Mouse (Mus musculus) limb, embryonic 10.5 days (tissue): ENCODE measurements at regions not wholly inside any gene's neighbourhood (a gene's known extent, or its start where the extent isn't known, plus 50 kb on each side); places are given as distances from the start of the nearest gene placed in this dataset.

Experiments used
- DNase-seq: peaks from one replicate; pipeline ENCODE4 v3.0.0-alpha.2; 2017; ENCODE audit warnings: low spot score
- H3K27ac ChIP-seq: fragments of 300-500 bp; sonication (generic); 2 replicates; pipeline ENCODE4 v1.5.1; 2016; ENCODE audit warnings: mild to moderate bottlenecking
- H3K27me3 ChIP-seq: fragments of 300-500 bp; sonication (generic); 2 replicates; pipeline ENCODE4 v1.6.1; 2016; ENCODE audit warnings: low read depth, mild to moderate bottlenecking; ENCODE audit not compliant: poor library complexity, severe bottlenecking
- H3K36me3 ChIP-seq: fragments of 300-500 bp; sonication (generic); 2 replicates; pipeline ENCODE4 v1.6.1; 2016; ENCODE audit warnings: mild to moderate bottlenecking, moderate library complexity
- H3K4me1 ChIP-seq: fragments of 300-500 bp; sonication (generic); 2 replicates; pipeline ENCODE4 v1.6.1; 2016
- H3K4me3 ChIP-seq: fragments of 300-500 bp; sonication (generic); 2 replicates; pipeline ENCODE4 v1.5.1; 2016; ENCODE audit warnings: mild to moderate bottlenecking, moderate library complexity
- H3K9me3 ChIP-seq: fragments of 300-500 bp; sonication (generic); replicated peaks from 2 replicates; pipeline ENCODE4 v1.6.1; 2016; ENCODE audit warnings: mild to moderate bottlenecking
- WGBS: fragments of 180-500 bp; shearing (Covaris S2); methylation state at CpG from one replicate; pipeline ENCODE4 v1.1.7; 2016; 5-methylcytosine and 5-hydroxymethylcytosine counted together

DNA sequence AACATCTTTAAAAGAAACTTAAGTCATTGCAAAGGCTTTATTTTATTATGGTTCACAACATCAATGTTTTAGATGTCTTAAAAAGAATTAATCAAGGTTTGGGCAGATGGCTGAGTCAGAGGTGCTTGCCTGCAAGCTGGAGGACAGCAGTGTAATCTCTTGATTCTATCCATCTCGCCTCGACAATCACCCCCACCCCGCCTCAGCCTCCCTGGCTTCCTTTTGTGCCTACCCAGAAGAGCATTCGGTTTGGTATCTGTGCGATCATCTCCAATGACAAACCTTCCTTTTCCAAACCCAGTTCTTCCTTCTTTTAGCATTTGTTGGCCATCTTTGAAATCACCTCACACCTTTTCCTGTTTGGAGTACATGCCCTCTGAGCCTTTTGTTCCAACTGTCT is 246.2 kb upstream of the Far2 start:
- no peaks in the 10 kb centered on the region for H3K36me3 ChIP-seq
- no peaks in the 10 kb centered on the region for H3K27me3 ChIP-seq
- no peak overlapping the region for H3K4me3 ChIP-seq
- no peak overlapping the region for H3K27ac ChIP-seq
- H3K9me3 ChIP-seq: no peaks in the 10 kb centered on the region
- 95% methylated on average over 5 of the region's 5 CpGs for WGBS
- H3K4me1 ChIP-seq: no peaks in the 10 kb centered on the region
- DNase-seq: no peak

GRCm38 (mm10) chr6:147803893-147804292 is 243.2 kb upstream of the Far2 start:
- H3K9me3 ChIP-seq: no peaks in the 10 kb centered on the region
- WGBS: 89% methylated on average over 2 of the region's 2 CpGs
- no peak for DNase-seq

DNA sequence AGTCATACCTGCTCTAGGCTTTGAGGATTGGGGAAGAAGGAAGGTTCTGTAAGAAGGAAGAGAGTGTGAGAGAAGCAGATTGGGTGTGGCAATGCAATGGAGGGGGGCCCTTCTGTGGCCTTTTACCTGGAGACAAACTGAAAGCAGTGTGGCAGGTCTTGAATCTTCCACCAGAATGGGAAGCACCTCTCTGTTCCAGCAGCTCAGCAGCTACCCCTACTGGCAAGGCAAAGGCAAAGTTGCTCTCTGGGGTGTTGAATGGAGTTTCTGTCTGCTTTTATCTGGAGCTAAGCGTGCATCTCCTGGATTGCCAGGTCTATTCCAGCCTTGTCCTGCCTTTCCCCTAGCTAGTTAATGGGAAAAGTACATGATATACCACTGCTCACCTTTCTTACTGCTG is 236.3 kb upstream of the Far2 start:
- peak; percentile 59 for DNase-seq
- Histone ChIP-seq H3K27me3 (no peaks in the 10 kb centered on the region), H3K27ac (no peak overlapping the region), H3K36me3 (no peaks in the 10 kb centered on the region), H3K9me3 (no peaks in the 10 kb centered on the region), H3K4me1 (no peaks in the 10 kb centered on the region), H3K4me3 (no peak overlapping the region)
- WGBS: 39% methylated on average over 1 of the region's 1 CpGs

More at GRCm38 (mm10) chr6:147803893-147804292, 243.2 kb upstream of the Far2 start:
- H3K4me3 ChIP-seq: no peak overlapping the region
- no peaks in the 10 kb centered on the region for H3K4me1 ChIP-seq
- no peak overlapping the region for H3K27ac ChIP-seq
- no peaks in the 10 kb centered on the region for H3K36me3 ChIP-seq
- no peaks in the 10 kb centered on the region for H3K27me3 ChIP-seq

DNA sequence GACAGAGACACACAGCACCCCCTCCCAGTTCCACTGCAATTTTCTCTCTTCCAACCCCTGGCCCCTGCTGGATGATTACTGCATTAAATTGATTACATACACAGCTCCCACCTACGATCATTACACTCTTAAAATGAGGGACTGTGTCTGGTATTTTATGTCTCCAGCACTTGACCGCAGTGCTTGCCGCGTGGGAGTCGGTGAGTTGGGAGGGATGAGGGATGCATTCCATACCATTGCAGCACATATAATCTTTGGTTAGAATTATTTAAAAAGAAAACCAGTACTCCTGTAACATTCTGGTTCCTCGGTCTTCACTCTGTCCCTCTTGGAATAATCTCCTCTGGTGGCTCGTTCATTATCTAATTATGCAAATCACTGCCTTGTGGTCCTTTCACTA is 230.2 kb upstream of the Far2 start:
- H3K27me3 ChIP-seq: no peaks in the 10 kb centered on the region
- H3K4me3 ChIP-seq: no peak overlapping the region
- WGBS: 79% methylated on average over 7 of the region's 7 CpGs

DNA sequence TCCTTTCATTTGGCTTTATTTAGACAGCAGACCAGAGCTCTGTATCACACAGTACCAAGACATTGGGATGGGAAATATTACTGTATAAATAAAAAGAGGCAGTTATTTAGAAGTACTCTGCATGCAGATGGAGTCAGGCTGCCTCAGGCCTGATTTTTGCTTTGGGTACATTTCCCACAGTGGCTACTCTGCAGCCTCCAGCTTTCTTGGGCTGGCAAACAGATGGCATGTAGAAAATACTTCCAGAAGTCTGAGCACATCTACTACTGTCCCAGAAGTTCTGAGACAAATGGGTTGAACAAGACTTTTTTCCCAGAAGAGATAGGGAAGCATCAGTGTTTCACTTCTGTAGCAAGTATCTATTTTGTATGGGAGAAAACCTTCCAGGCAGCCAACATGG is 229.8 kb upstream of the Far2 start:
- Histone ChIP-seq H3K27ac (no peak overlapping the region), H3K4me1 (peaks cover 4% of the 10 kb centered on the region; the same call in 1 of the 2 replicates), H3K9me3 (no peaks in the 10 kb centered on the region), H3K36me3 (no peaks in the 10 kb centered on the region), H3K27me3 (no peaks in the 10 kb centered on the region), H3K4me3 (no peak overlapping the region)
- no peak for DNase-seq

More for the DNA sequence above, 230.2 kb upstream of the Far2 start:
- H3K36me3 ChIP-seq: no peaks in the 10 kb centered on the region
- no peaks in the 10 kb centered on the region for H3K4me1 ChIP-seq
- no peak for DNase-seq
- no peaks in the 10 kb centered on the region for H3K9me3 ChIP-seq
- no peak overlapping the region for H3K27ac ChIP-seq

GRCm38 (mm10) chr6:147822215-147822614 is 224.8 kb upstream of the Far2 start:
- no peak overlapping the region for H3K4me3 ChIP-seq
- H3K9me3 ChIP-seq: no peaks in the 10 kb centered on the region
- H3K4me1 ChIP-seq: peaks cover 5% of the 10 kb centered on the region; the same call in 1 of the 2 replicates
- no peak for DNase-seq
- H3K36me3 ChIP-seq: no peaks in the 10 kb centered on the region
- no peaks in the 10 kb centered on the region for H3K27me3 ChIP-seq
- H3K27ac ChIP-seq: no peak overlapping the region
- WGBS: 14% methylated on average over 4 of the region's 4 CpGs

- DNase-seq: no peak
- 77% methylated on average over 3 of the region's 3 CpGs for WGBS
Observed at GRCm38 (mm10) chr6:147832521-147832920, 214.5 kb upstream of the Far2 start.

DNA sequence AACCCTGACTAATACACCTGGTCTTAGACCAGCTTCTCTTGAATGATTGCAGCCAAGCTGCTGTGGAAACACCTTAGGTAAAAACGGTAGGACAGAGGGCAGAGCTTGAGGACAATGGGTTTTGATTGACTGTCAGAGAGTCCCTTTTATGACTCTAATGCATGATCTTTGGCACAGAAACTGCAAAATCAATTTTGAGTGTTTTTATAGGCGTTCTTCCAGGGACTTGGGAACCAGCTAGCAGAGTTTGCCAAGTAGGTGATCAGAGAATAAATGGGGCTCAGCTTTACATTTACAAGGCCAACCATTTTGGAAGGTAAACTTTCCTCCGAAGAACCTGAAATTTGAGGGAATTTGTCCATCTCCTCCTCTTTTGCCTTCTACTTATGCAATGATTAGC is 213.6 kb upstream of the Far2 start:
- Histone ChIP-seq H3K4me1 (no peaks in the 10 kb centered on the region), H3K27me3 (no peaks in the 10 kb centered on the region), H3K36me3 (no peaks in the 10 kb centered on the region), H3K27ac (no peak overlapping the region), H3K4me3 (no peak overlapping the region), H3K9me3 (no peaks in the 10 kb centered on the region)
- WGBS: 84% methylated on average over 3 of the region's 3 CpGs
- DNase-seq: no peak

More at GRCm38 (mm10) chr6:147832521-147832920, 214.5 kb upstream of the Far2 start:
- no peaks in the 10 kb centered on the region for H3K4me1 ChIP-seq
- H3K27me3 ChIP-seq: no peaks in the 10 kb centered on the region
- no peaks in the 10 kb centered on the region for H3K9me3 ChIP-seq
- H3K36me3 ChIP-seq: no peaks in the 10 kb centered on the region
- no peak overlapping the region for H3K27ac ChIP-seq
- no peak overlapping the region for H3K4me3 ChIP-seq

DNA sequence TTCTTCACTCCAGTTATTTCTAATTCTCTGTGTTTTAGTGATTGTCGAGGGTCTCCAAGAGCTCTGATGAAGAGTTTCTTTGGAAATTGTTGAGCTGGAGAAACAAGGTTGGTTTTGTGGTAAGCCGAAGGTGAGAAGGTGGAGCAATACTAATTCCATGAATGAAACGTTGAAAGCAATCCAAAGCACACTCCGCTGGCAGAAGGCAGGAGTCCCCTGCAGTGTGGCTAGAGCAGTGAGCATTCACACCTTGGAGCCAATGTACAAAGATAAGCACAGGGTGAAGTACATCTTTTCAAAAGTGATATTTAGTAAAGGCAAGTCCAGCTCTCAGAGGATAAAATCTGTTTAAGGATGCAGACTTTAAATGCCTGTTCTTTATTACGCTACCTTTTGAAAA is 208.2 kb upstream of the Far2 start:
- DNase-seq: no peak
- 89% methylated on average over 5 of the region's 5 CpGs for WGBS
- H3K27me3 ChIP-seq: no peaks in the 10 kb centered on the region
- no peak overlapping the region for H3K4me3 ChIP-seq
- no peaks in the 10 kb centered on the region for H3K9me3 ChIP-seq
- H3K36me3 ChIP-seq: no peaks in the 10 kb centered on the region
- H3K27ac ChIP-seq: no peak overlapping the region
- H3K4me1 ChIP-seq: no peaks in the 10 kb centered on the region

GRCm38 (mm10) chr6:147849988-147850387 is 197.1 kb upstream of the Far2 start:
- no peak overlapping the region for H3K4me3 ChIP-seq
- 97% methylated on average over 2 of the region's 2 CpGs for WGBS
- no peaks in the 10 kb centered on the region for H3K4me1 ChIP-seq
- DNase-seq: no peak
- H3K9me3 ChIP-seq: no peaks in the 10 kb centered on the region
- no peaks in the 10 kb centered on the region for H3K27me3 ChIP-seq
- no peak overlapping the region for H3K27ac ChIP-seq
- no peaks in the 10 kb centered on the region for H3K36me3 ChIP-seq

DNA sequence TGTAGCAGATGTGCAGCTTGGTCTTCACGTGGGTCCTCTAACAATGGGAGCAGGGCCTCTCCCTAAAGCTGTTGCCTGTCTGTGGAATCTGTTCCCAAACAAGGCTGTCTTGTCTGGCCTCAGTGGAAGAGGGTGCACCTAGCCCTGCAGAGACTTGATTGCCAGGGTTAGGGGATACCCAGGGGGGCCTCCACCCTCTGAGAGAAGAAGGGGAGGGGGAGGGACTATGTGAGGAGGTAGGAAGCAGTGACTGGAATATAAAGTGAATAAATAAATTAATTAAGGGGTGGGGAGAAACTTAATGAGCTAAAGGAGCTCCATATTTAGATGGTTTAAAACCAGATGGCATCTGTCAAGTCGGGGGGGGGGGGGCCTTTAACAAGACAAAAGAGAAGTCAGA is 185.9 kb upstream of the Far2 start:
- 65% methylated on average over 2 of the region's 2 CpGs for WGBS
- Histone ChIP-seq H3K9me3 (no peaks in the 10 kb centered on the region), H3K36me3 (no peaks in the 10 kb centered on the region), H3K4me1 (no peaks in the 10 kb centered on the region), H3K4me3 (no peak overlapping the region), H3K27ac (no peak overlapping the region), H3K27me3 (no peaks in the 10 kb centered on the region)
- no peak for DNase-seq

GRCm38 (mm10) chr6:147871033-147871432 is 176.0 kb upstream of the Far2 start:
- Histone ChIP-seq H3K27me3 (no peaks in the 10 kb centered on the region), H3K36me3 (no peaks in the 10 kb centered on the region), H3K9me3 (no peaks in the 10 kb centered on the region), H3K4me1 (no peaks in the 10 kb centered on the region), H3K27ac (no peak overlapping the region), H3K4me3 (no peak overlapping the region)
- DNase-seq: no peak
- 85% methylated on average over 3 of the region's 3 CpGs for WGBS

DNA sequence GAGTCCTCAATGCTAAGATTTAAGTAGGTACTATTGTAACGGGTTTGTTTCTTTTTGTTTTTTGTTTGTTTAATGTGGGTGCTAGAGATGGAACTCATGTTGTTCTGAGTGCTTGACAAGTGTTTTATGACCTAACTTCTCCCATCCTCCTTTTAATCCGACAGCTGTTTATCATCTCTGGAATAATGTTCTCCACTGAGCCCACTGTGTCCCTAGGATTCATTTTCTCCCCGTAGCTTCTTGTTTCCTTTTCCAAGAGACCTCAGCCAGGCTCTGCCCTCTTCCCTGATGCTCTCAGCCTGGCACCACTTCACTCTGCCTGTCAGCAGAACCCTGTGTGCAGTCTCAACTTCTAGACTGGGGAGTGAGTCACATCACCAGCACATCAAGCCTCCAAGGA is 173.9 kb upstream of the Far2 start:
- no peak overlapping the region for H3K4me3 ChIP-seq
- H3K27ac ChIP-seq: no peak overlapping the region
- H3K36me3 ChIP-seq: no peaks in the 10 kb centered on the region
- WGBS: 82% methylated on average over 3 of the region's 3 CpGs
- H3K9me3 ChIP-seq: no peaks in the 10 kb centered on the region
- no peaks in the 10 kb centered on the region for H3K27me3 ChIP-seq
- no peak for DNase-seq
- H3K4me1 ChIP-seq: no peaks in the 10 kb centered on the region

DNA sequence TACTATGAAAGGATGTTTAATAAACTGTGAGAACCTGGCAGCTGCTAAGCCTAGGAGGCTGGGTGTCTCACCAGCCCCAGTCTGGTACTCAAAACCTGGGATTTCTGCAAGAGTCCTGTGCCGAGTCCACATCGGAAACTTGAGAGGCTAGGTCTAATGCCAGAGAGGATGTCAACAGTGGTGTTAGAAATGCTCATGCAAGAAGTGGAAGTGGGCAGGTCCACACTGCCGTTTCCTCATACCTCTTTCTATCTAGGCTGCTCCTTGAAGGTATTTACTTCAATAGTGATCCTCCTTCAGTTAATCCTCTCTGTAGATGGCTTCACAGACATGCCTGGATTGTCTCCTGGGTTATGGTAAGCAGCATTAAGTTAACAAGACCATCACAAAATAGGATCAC is 168.6 kb upstream of the Far2 start:
- Histone ChIP-seq H3K4me1 (no peaks in the 10 kb centered on the region), H3K27me3 (no peaks in the 10 kb centered on the region), H3K4me3 (no peak overlapping the region), H3K27ac (no peak overlapping the region), H3K9me3 (no peaks in the 10 kb centered on the region), H3K36me3 (no peaks in the 10 kb centered on the region)
- no peak for DNase-seq
- WGBS: 94% methylated on average over 3 of the region's 3 CpGs
